Mouse (Mus musculus) bone marrow, adult 2 months (tissue): Measurements from ENCODE around the gene Zfp39.

Experiments
- CTCF ChIP-seq: fragments of 200-500 bp; IDR thresholded peaks from 2 replicates; pipeline ENCODE4 v1.5.1; 2011; ENCODE audit warnings: low read length, control low read depth; ENCODE audit not compliant: control insufficient read depth, insufficient read depth
- POLR2A ChIP-seq: fragments of 200-500 bp; IDR thresholded peaks from 2 replicates; pipeline ENCODE4 v1.6.1; 2011; ENCODE audit warnings: low read depth, mild to moderate bottlenecking, control low read depth, low read length, borderline replicate concordance; ENCODE audit not compliant: control insufficient read depth

- TF ChIP-seq CTCF = no peak
- no peak for TF ChIP-seq POLR2A
These were observed 54.3 kb downstream of the Zfp39 start for GRCm38 (mm10) chr11:58849731-58850130.
